Mouse (Mus musculus): Measurements from ENCODE around the gene Il17rc. TPM values are rescaled to one million over a fixed set of nuclear protein-coding genes. Genes with fewer than 3 reads are reported as not detected.

Gene Il17rc
- total RNA-seq, 2 experiments from 2014 or later = 4.1 to 4.2 TPM

- DNase-seq (ENCODE audit: low spot score in 2 of 2) = no peak
Measured at GRCm38 (mm10) chr6:113451839-113452238, 19.4 kb upstream of the Il17rc start.

GRCm38 (mm10) chr6:113455007-113455406 lies 16.2 kb upstream of the Il17rc start:
- no peak for DNase-seq (ENCODE audit: low spot score in 2 of 2)

- no peak for DNase-seq (ENCODE audit: low spot score in 2 of 2)
Measured at GRCm38 (mm10) chr6:113457952-113458534, 13.2 kb upstream of the Il17rc start, which contains the start of gene Il17re. TSS of gene Il17re (plus strand) at chr6:113458484.

GRCm38 (mm10) chr6:113458635-113459034 lies 12.6 kb upstream of the Il17rc start:
- DNase-seq (ENCODE audit: low spot score in 2 of 2) = no peak

- no peak for DNase-seq (ENCODE audit: low spot score in 2 of 2)
Measured at GRCm38 (mm10) chr6:113464040-113464439, 7.2 kb upstream of the Il17rc start.

GRCm38 (mm10) chr6:113465602-113466001 lies 5.6 kb upstream of the Il17rc start:
- DNase-seq (ENCODE audit: low spot score in 2 of 2) = no peak

- no peak for DNase-seq (ENCODE audit: low spot score in 2 of 2)
Measured at GRCm38 (mm10) chr6:113468512-113468911, 2.7 kb upstream of the Il17rc start.

GRCm38 (mm10) chr6:113469021-113469420 lies 2.2 kb upstream of the Il17rc start:
- DNase-seq (ENCODE audit: low spot score in 2 of 2) = peak in 1 of 2 experiments; percentile 81

GRCm38 (mm10) chr6:113469432-113469831 lies 1.8 kb upstream of the Il17rc start:
- DNase-seq (ENCODE audit: low spot score in 2 of 2) = peak in 1 of 2 experiments; percentile 66

GRCm38 (mm10) chr6:113472061-113472460 lies 834 bp downstream of the Il17rc start:
- no peak for DNase-seq (ENCODE audit: low spot score in 2 of 2)

GRCm38 (mm10) chr6:113473246-113473645 lies 2.0 kb downstream of the Il17rc start:
- DNase-seq (ENCODE audit: low spot score in 2 of 2) = no peak

GRCm38 (mm10) chr6:113473715-113474114 lies 2.5 kb downstream of the Il17rc start:
- no peak for DNase-seq (ENCODE audit: low spot score in 2 of 2)

- no peak for DNase-seq (ENCODE audit: low spot score in 2 of 2)
Measured at GRCm38 (mm10) chr6:113477353-113477752, 6.1 kb downstream of the Il17rc start.

- DNase-seq (ENCODE audit: low spot score in 2 of 2) = no peak
Measured at GRCm38 (mm10) chr6:113478906-113479305, 7.7 kb downstream of the Il17rc start.

- no peak for DNase-seq (ENCODE audit: low spot score in 2 of 2)
Measured at GRCm38 (mm10) chr6:113480555-113481373, 9.5 kb downstream of the Il17rc start.

- DNase-seq (ENCODE audit: low spot score in 2 of 2) = peak in 1 of 2 experiments; percentile 57
Measured at GRCm38 (mm10) chr6:113482477-113483099, 11.4 kb downstream of the Il17rc start.

GRCm38 (mm10) chr6:113483100-113483615 lies 11.9 kb downstream of the Il17rc start, which contains the start of gene Creld1:
TSS of gene Creld1 (plus strand) at chr6:113483297.
- DNase-seq (ENCODE audit: low spot score in 2 of 2) = peak; percentile 95 to 97

GRCm38 (mm10) chr6:113483729-113484128 lies 12.5 kb downstream of the Il17rc start:
- peak in 1 of 2 experiments; percentile 48 for DNase-seq (ENCODE audit: low spot score in 2 of 2)

- DNase-seq (ENCODE audit: low spot score in 2 of 2) = no peak
Measured at GRCm38 (mm10) chr6:113487125-113487576, 15.9 kb downstream of the Il17rc start.

- DNase-seq (ENCODE audit: low spot score in 2 of 2) = no peak
Measured at GRCm38 (mm10) chr6:113489410-113489809, 18.2 kb downstream of the Il17rc start.

- peak; percentile 66 to 76 for DNase-seq (ENCODE audit: low spot score in 2 of 2)
Measured at GRCm38 (mm10) chr6:113492101-113492864, 21.1 kb downstream of the Il17rc start.

Measured in layer of hippocampus, adult 18-20 months (tissue).